Mouse (Mus musculus): ENCODE data around the gene Ucp2. TPM values are rescaled to one million over a fixed set of nuclear protein-coding genes. Genes with fewer than 3 reads are reported as not detected.

Gene Ucp2
- polyA plus RNA-seq, 1 experiment from 2014 or later: 77.2 TPM

DNA sequence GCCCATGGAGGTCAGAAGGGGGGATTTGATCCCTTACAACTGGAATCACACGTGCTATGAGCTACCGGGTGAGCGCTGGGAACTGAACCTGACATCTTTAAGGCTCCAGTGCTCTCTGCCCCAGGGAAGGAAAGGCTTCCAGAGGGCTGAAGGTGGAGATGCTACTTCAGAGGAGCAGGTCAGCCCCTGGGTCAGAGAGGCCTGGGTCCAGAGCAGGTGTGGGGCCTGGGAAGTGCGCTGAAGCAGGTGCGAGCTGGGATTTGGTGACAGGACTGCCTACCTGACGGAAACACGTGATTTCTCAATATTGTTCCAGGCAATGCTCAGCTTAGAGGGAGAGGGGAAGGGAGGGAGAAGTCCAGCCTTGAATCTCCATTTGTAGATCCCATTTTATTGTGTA is 28.9 kb upstream of the Ucp2 start:
- Histone ChIP-seq H3K4me3 (replicated peaks; ENCODE audit: low read length) (no peak overlapping the region), H3K27ac (no peak overlapping the region), H3K27me3 (ENCODE audit: control insufficient read depth, insufficient read depth, low read length) (no peaks in the 10 kb centered on the region), H3K36me3 (replicated peaks; ENCODE audit: control insufficient read depth, insufficient read depth) (peaks cover 53% of the 10 kb centered on the region), H3K9ac (no peak overlapping the region), H3K4me1 (replicated peaks; ENCODE audit: control insufficient read depth, insufficient read depth, low read length) (no peaks in the 10 kb centered on the region), H3K4me2 (replicated peaks) (no peak overlapping the region), H3K9me3 (ENCODE audit: control insufficient read depth, low read length) (no peaks in the 10 kb centered on the region)
- 98% methylated on average over 7 of the region's 7 CpGs for WGBS
- no peak for DNase-seq (ENCODE audit: low spot score)
- ATAC-seq (ENCODE audit: low FRiP score): no peak

DNA sequence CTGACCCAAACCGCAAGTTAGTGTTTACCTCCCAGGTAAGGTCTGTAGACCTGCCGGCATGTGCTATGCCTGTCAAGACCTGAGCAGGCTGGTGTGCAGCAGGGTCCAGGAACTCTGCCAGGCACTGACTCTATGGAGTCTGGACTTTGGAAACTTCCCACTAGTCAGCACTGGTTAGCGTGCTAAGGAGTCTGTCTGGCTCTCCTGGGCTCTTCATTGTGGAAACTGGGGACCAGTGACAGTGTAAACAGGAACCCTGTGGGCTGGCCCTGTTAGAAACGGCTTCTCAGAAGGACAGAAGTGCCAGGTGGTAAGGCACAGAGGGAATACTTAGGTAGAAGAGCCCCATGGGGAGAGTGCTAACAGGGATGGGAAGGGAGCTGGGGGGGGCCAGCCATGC is 27.9 kb upstream of the Ucp2 start:
- Histone ChIP-seq H3K9ac (no peak overlapping the region), H3K4me3 (replicated peaks; ENCODE audit: low read length) (no peak overlapping the region), H3K36me3 (replicated peaks; ENCODE audit: control insufficient read depth, insufficient read depth) (peaks cover 51% of the 10 kb centered on the region), H3K4me2 (replicated peaks) (no peak overlapping the region), H3K9me3 (ENCODE audit: control insufficient read depth, low read length) (no peaks in the 10 kb centered on the region), H3K27me3 (ENCODE audit: control insufficient read depth, insufficient read depth, low read length) (no peaks in the 10 kb centered on the region), H3K27ac (no peak overlapping the region), H3K4me1 (replicated peaks; ENCODE audit: control insufficient read depth, insufficient read depth, low read length) (no peaks in the 10 kb centered on the region)
- ATAC-seq (ENCODE audit: low FRiP score) (no peak), DNase-seq (ENCODE audit: low spot score) (no peak)
- WGBS: 84% methylated on average over 4 of the region's 4 CpGs

DNA sequence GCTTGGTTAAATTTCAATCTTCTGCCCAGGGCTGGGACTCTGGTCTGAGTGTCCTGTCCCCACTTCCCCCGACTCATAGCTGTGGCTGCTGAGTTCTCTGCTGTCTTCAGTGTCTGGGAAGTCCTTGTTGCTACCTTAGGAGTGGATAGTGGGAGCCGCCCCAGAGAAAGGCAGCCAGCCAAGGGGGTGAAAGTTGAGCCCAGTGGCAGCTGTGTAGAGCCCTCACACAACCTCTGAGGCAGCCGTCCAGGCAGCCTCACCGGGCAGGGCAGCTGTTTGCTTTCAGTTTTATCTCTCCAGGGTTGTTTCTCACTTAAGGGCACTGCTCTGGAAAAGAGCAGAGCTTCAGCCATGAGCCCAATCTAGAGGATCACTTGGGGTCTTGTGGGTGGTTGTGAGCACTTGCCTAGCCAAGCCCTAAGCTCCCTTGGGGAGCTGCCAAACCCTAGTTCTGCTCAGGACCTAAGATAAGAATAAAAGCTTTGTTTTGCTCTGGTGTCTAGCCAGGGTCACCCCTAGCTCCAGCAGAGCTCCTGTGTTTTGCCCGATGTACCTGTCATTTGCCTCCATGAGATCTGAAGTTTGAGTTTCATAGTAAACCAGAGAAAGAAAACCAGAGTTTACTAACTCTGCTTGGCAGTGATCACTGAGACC is 27.4 kb upstream of the Ucp2 start:
- Histone ChIP-seq H3K4me1 (replicated peaks; ENCODE audit: control insufficient read depth, insufficient read depth, low read length) (no peaks in the 10 kb centered on the region), H3K27ac (no peak overlapping the region), H3K36me3 (replicated peaks; ENCODE audit: control insufficient read depth, insufficient read depth) (peaks cover 51% of the 10 kb centered on the region), H3K9ac (no peak overlapping the region), H3K4me2 (replicated peaks) (no peak overlapping the region), H3K27me3 (ENCODE audit: control insufficient read depth, insufficient read depth, low read length) (no peaks in the 10 kb centered on the region), H3K4me3 (replicated peaks; ENCODE audit: low read length) (no peak overlapping the region), H3K9me3 (ENCODE audit: control insufficient read depth, low read length) (no peaks in the 10 kb centered on the region)
- no peak for DNase-seq (ENCODE audit: low spot score)
- no peak for ATAC-seq (ENCODE audit: low FRiP score)
- 69% methylated on average over 5 of the region's 5 CpGs for whole genome bisulfite sequencing

DNA sequence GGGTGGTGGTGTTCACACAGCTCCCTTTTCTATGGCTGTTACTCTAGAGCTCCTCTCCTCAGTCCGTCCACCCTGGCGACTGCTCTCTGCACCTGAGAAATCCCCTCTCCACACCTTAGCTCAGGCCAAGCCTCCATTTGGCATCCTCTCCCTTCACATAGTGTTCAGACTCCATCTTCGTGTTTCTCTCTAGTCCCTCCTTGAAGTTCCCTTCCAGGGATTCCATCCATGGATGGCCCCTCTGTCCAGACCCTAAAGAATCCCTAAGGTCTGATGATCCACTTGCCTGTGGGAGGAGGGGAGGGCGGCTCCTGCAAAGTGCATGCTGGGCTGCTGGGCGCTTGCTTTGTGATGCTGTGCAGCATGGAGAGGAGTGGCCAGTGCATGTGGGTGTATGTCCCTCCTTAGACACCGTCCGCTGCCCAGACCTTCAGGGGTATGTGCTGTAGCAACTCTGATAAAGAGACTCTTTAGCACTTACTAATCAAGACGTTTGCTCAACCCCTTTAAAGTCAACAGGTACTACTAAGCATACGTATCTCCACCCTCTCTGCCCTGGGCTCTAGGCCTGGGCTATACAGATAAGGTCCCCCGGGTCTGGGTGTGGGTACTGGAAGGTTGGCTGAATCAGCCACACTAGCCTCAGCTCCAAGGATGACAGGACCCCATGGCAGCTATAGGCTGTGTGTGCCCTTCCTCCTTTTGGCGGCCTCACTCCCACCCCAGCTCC is 26.2 kb upstream of the Ucp2 start:
- H3K9me3 ChIP-seq (ENCODE audit: control insufficient read depth, low read length): no peaks in the 10 kb centered on the region
- no peaks in the 10 kb centered on the region for H3K4me1 ChIP-seq (replicated peaks; ENCODE audit: control insufficient read depth, insufficient read depth, low read length)
- H3K9ac ChIP-seq: no peak overlapping the region
- no peak overlapping the region for H3K4me2 ChIP-seq (replicated peaks)
- H3K36me3 ChIP-seq (replicated peaks; ENCODE audit: control insufficient read depth, insufficient read depth): peaks cover 43% of the 10 kb centered on the region
- H3K27me3 ChIP-seq (ENCODE audit: control insufficient read depth, insufficient read depth, low read length): no peaks in the 10 kb centered on the region
- no peak overlapping the region for H3K4me3 ChIP-seq (replicated peaks; ENCODE audit: low read length)
- WGBS: 92% methylated on average over 11 of the region's 11 CpGs
- ATAC-seq (ENCODE audit: low FRiP score) (no peak), DNase-seq (ENCODE audit: low spot score) (no peak)
- H3K27ac ChIP-seq: no peak overlapping the region

DNA sequence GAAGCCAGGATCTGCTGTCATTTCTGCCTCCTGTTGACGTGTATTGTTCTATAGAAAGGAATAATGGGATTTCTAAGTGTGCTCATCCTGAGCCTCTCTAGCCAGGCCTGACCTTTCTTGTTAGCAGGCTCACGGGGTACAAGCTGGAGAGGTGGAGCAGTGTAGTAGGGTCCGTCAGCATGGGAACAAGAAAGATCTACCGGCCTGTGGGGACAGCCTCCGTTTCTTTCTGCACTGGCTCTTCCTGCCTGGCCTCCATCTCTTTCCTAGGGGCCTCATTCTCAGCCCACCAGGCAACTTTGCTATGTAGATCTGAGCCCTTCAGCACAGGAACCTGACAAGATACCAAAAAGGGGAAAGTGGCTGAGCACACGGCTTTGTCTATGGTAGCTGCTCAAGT is 24.4 kb upstream of the Ucp2 start:
- no peak overlapping the region for H3K27ac ChIP-seq
- ATAC-seq (ENCODE audit: low FRiP score) (no peak), DNase-seq (ENCODE audit: low spot score) (no peak)
- no peak overlapping the region for H3K4me3 ChIP-seq (replicated peaks; ENCODE audit: low read length)
- H3K27me3 ChIP-seq (ENCODE audit: control insufficient read depth, insufficient read depth, low read length): no peaks in the 10 kb centered on the region
- H3K4me1 ChIP-seq (replicated peaks; ENCODE audit: control insufficient read depth, insufficient read depth, low read length): no peaks in the 10 kb centered on the region
- H3K36me3 ChIP-seq (replicated peaks; ENCODE audit: control insufficient read depth, insufficient read depth): peaks cover 42% of the 10 kb centered on the region
- 89% methylated on average over 6 of the region's 6 CpGs for WGBS
- no peak overlapping the region for H3K4me2 ChIP-seq (replicated peaks)
- no peaks in the 10 kb centered on the region for H3K9me3 ChIP-seq (ENCODE audit: control insufficient read depth, low read length)
- no peak overlapping the region for H3K9ac ChIP-seq

DNA sequence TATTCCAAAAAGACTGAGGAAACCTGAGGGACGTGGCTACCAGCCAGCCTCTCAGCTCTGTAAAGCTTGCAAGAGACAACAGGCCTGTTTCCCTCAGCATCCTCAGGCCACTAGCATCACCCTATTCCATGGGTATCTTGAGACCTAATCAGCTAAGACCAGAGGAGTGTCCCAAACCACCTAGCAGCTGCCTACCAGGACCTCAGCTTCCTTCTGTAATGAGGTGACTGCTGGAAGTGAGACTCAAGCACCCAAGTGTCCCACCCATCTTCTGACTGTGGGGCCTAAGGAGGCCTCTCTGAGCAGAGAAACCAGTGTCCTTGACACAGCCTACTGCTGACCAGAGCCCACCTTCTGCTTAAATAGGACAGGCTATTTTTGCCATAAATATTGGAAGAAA is 23.6 kb upstream of the Ucp2 start:
- H3K4me3 ChIP-seq (replicated peaks; ENCODE audit: low read length): no peak overlapping the region
- H3K9ac ChIP-seq: no peak overlapping the region
- no peak overlapping the region for H3K4me2 ChIP-seq (replicated peaks)
- WGBS: 88% methylated on average over 1 of the region's 1 CpGs
- DNase-seq (ENCODE audit: low spot score) (no peak), ATAC-seq (ENCODE audit: low FRiP score) (no peak)
- H3K9me3 ChIP-seq (ENCODE audit: control insufficient read depth, low read length): no peaks in the 10 kb centered on the region
- no peaks in the 10 kb centered on the region for H3K27me3 ChIP-seq (ENCODE audit: control insufficient read depth, insufficient read depth, low read length)
- peaks cover 37% of the 10 kb centered on the region for H3K36me3 ChIP-seq (replicated peaks; ENCODE audit: control insufficient read depth, insufficient read depth)
- no peaks in the 10 kb centered on the region for H3K4me1 ChIP-seq (replicated peaks; ENCODE audit: control insufficient read depth, insufficient read depth, low read length)
- H3K27ac ChIP-seq: no peak overlapping the region

DNA sequence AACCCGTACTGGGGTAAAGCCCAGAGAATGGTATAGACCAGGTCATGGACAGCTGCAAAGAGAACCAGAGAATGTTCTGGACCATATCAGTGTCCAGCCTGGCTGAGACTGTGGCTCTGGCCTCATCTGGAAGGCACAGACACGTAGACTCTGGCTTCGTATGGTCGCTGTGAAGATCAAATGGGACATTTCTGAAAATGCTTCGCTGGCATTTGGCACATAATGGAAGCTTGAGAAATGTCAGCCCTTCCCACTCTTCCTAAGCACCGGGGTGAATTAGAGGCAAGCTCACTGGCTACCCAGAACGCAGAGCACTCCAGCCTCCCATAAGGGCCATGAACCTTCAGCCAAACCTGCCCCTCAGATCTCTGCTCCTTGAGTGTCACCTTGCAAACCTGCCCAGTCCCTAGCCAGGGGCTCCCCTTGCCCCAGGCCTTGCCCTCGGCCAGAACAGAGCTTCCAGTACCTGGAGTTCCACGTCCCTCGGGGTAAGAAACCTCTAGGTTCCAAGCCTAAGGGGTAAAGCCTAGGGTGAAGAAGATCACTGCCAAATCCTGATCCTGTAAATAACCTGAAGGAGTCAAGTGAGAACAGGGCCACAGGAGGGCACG is 22.2 kb upstream of the Ucp2 start:
- WGBS: 97% methylated on average over 11 of the region's 11 CpGs
- no peaks in the 10 kb centered on the region for H3K4me1 ChIP-seq (replicated peaks; ENCODE audit: control insufficient read depth, insufficient read depth, low read length)

DNA sequence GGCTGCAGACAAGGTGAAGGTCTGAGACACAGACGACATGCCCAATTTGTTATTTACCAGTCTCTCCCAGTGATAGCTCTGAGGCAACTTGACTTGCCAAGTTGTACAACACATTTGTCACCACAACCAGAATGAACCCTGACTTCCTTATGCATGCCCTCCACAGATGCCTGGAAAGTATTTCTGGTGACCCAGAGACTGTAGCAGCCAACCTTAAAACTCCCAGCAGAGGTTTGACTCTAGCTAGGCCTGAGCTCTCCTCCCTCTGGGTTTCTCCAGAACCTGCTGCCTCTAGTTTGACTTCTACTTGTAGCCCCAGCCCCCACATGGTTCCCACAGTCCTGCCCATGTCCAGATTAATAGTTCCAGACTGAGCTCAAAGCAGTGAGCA is 21.7 kb upstream of the Ucp2 start:
- Histone ChIP-seq H3K36me3 (replicated peaks; ENCODE audit: control insufficient read depth, insufficient read depth) (peaks cover 27% of the 10 kb centered on the region), H3K4me3 (replicated peaks; ENCODE audit: low read length) (no peak overlapping the region), H3K4me1 (replicated peaks; ENCODE audit: control insufficient read depth, insufficient read depth, low read length) (no peaks in the 10 kb centered on the region), H3K27ac (no peak overlapping the region), H3K9ac (no peak overlapping the region), H3K9me3 (ENCODE audit: control insufficient read depth, low read length) (no peaks in the 10 kb centered on the region), H3K4me2 (replicated peaks) (no peak overlapping the region), H3K27me3 (ENCODE audit: control insufficient read depth, insufficient read depth, low read length) (no peaks in the 10 kb centered on the region)
- DNase-seq (ENCODE audit: low spot score) (no peak), ATAC-seq (ENCODE audit: low FRiP score) (no peak)
- WGBS: 96% methylated on average over 1 of the region's 1 CpGs

More for the DNA sequence above, 22.2 kb upstream of the Ucp2 start:
- no peak overlapping the region for H3K9ac ChIP-seq
- H3K4me2 ChIP-seq (replicated peaks): no peak overlapping the region
- H3K9me3 ChIP-seq (ENCODE audit: control insufficient read depth, low read length): no peaks in the 10 kb centered on the region
- no peaks in the 10 kb centered on the region for H3K27me3 ChIP-seq (ENCODE audit: control insufficient read depth, insufficient read depth, low read length)
- no peak overlapping the region for H3K27ac ChIP-seq
- DNase-seq (ENCODE audit: low spot score) (no peak), ATAC-seq (ENCODE audit: low FRiP score) (no peak)
- H3K4me3 ChIP-seq (replicated peaks; ENCODE audit: low read length): no peak overlapping the region
- H3K36me3 ChIP-seq (replicated peaks; ENCODE audit: control insufficient read depth, insufficient read depth): peaks cover 27% of the 10 kb centered on the region

DNA sequence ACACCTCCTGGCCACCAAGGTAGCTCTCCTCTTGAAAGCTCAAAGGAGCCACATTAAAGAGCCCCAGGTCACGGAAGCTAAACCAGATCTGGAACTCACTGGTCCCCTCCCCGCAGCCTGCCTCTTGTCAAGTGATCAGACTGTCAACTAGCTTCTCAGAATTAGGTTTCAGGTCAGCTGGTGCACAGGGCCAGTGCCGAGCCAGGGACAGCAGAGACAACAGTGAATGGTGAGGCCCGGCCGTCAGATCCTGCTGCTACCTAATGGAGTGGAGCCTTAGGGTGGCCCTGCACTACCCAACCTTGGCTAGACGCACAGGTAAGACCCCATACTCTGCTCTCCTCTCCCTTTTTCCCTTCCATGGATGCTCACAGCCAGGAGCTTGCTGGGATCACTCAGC is 20.4 kb upstream of the Ucp2 start, which contains the start of gene Ucp3:
TSS of gene Ucp3 (plus strand) at position 214 of the 400 bp plus-strand sequence.
- 94% methylated on average over 6 of the region's 6 CpGs for WGBS
- Histone ChIP-seq H3K4me3 (replicated peaks; ENCODE audit: low read length) (no peak within 1 kb of the TSS), H3K4me1 (replicated peaks; ENCODE audit: control insufficient read depth, insufficient read depth, low read length) (no peaks in the 10 kb centered on the region), H3K27ac (no peak within 1 kb of the TSS), H3K27me3 (ENCODE audit: control insufficient read depth, insufficient read depth, low read length) (no peaks in the 10 kb centered on the region), H3K36me3 (replicated peaks; ENCODE audit: control insufficient read depth, insufficient read depth) (peaks cover 21% of the 10 kb centered on the region), H3K9ac (no peak within 1 kb of the TSS), H3K9me3 (ENCODE audit: control insufficient read depth, low read length) (no peaks in the 10 kb centered on the region), H3K4me2 (replicated peaks) (no peak within 1 kb of the TSS)
- DNase-seq (ENCODE audit: low spot score) (no peak), ATAC-seq (ENCODE audit: low FRiP score) (no peak)
